Mouse (Mus musculus): ENCODE measurements around the gene Lyzl4.

DNA sequence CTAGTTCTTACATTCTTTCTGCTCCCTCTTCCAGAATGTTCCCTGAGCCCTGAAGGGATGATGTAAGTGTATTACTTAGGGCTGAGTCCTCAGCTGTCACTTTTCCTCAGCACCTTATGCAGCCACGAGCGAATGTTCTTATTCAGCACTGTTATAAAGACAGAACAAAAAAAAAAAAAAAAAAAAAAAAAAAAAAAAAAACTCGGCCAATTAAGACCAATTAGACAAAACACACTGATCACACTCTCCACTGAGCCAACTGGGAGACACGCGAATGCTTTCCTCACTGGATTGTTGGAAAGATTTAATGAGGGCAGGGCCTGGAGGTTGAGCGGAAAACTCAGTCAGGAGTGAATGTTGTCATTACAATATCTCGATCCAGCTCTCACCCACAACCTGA is 81.4 kb downstream of the Lyzl4 start:
- TF ChIP-seq CTCF (IDR thresholded peaks at IDR 0.05; ENCODE audit: low read depth) (no peak), EP300 (IDR thresholded peaks at IDR 0.05; ENCODE audit: low read depth) (no peak)

Measured in liver, postnatal 0 days (tissue).